Mouse (Mus musculus): Measurements from ENCODE around the gene Fcer1a. TPM values are rescaled to one million over a fixed set of nuclear protein-coding genes. Genes with fewer than 3 reads are reported as not detected.

The Fcer1a gene
- 0.63 TPM for polyA plus RNA-seq (2014; fragmentation: Illumina TruSeq; extraction: RNeasy Lipid Tissue Mini Kit (QIAGEN cat#74804); ENCODE audit: low read depth, low replicate concordance)

DNA sequence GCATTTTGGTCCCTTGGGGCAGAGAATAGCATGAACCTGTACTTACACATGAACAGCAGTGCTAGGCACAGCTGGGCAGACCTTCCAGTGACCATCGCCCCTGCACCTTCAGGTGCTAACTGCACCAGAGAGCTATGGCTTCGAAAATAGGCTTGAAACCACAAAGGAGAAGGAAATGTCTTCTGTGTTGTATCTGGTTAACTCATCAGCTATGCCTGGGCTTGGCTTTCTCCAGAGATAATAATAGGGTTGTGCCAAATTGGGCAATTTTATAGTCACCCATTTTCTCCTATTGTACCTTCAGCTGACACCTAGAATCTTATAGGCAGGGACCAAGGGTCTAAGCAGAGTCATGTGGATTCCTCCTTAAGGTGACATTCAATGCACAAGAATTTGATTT, at the start of gene Fcer1a:
Gene Fcer1a (minus strand): TSS at position 134 of the 400 bp plus-strand sequence.

GRCm38 (mm10) chr1:173265701-173266100, 38.7 kb upstream of the Fcer1a start, which contains the start of gene Olfr418:
TSS of gene Olfr418 (plus strand) at chr1:173266001.

DNA sequence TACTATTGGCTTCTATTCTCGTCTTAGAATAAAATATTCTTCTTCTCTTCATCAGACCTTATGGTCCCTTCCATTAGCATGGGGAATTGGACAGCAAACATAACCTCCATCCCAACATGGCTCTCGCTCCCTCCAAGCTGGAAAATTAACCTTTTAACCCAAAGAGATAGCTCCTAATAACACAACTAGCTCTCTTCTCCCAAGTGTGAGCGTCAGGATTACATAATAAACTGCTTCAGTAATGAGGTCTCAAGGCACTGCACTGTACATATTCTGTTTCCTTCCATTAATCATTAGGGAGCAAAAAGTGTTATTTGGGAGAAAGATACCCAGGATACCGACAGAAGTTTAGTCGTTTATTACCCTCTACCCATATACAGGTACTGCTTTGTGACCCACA, 14.9 kb downstream of the Fcer1a start, which contains the start of gene Olfr1404:
Gene Olfr1404 (plus strand): TSS at position 301 of the 400 bp plus-strand sequence.

GRCm38 (mm10) chr1:173197508-173197907, 29.5 kb downstream of the Fcer1a start, which contains the start of gene Olfr218:
TSS of gene Olfr218 (plus strand) at chr1:173197808.

GRCm38 (mm10) chr1:173190540-173190939, 36.5 kb downstream of the Fcer1a start, which contains the start of gene Olfr1406:
TSS of gene Olfr1406 (minus strand) at chr1:173190640.

Other genes with a start within 250 kb of the Fcer1a start
- not detected for gene Olfr1408, start 89.8 kb downstream of the Fcer1a start, polyA plus RNA-seq (2014; fragmentation: Illumina TruSeq; extraction: RNeasy Lipid Tissue Mini Kit (QIAGEN cat#74804); ENCODE audit: low read depth, low replicate concordance)
- gene Olfr1406, start 36.6 kb downstream of the Fcer1a start, polyA plus RNA-seq (2014; fragmentation: Illumina TruSeq; extraction: RNeasy Lipid Tissue Mini Kit (QIAGEN cat#74804); ENCODE audit: low read depth, low replicate concordance), result not detected
- gene Olfr218, start 29.4 kb downstream of the Fcer1a start, polyA plus RNA-seq (2014; fragmentation: Illumina TruSeq; extraction: RNeasy Lipid Tissue Mini Kit (QIAGEN cat#74804); ENCODE audit: low read depth, low replicate concordance), result not detected
- gene Olfr1404, start 14.8 kb downstream of the Fcer1a start, polyA plus RNA-seq (2014; fragmentation: Illumina TruSeq; extraction: RNeasy Lipid Tissue Mini Kit (QIAGEN cat#74804); ENCODE audit: low read depth, low replicate concordance), result not detected
- not detected for gene Olfr418, start 38.8 kb upstream of the Fcer1a start, polyA plus RNA-seq (2014; fragmentation: Illumina TruSeq; extraction: RNeasy Lipid Tissue Mini Kit (QIAGEN cat#74804); ENCODE audit: low read depth, low replicate concordance)
- 4.4 TPM for gene Mptx2, start 50.6 kb upstream of the Fcer1a start, polyA plus RNA-seq (2014; fragmentation: Illumina TruSeq; extraction: RNeasy Lipid Tissue Mini Kit (QIAGEN cat#74804); ENCODE audit: low read depth, low replicate concordance)
- gene Ackr1, start 106.5 kb upstream of the Fcer1a start, polyA plus RNA-seq (2014; fragmentation: Illumina TruSeq; extraction: RNeasy Lipid Tissue Mini Kit (QIAGEN cat#74804); ENCODE audit: low read depth, low replicate concordance), result 1.9 TPM
- gene Aim2, start 123.7 kb upstream of the Fcer1a start, polyA plus RNA-seq (2014; fragmentation: Illumina TruSeq; extraction: RNeasy Lipid Tissue Mini Kit (QIAGEN cat#74804); ENCODE audit: low read depth, low replicate concordance), result 286 TPM
- 3.7 TPM for gene Cadm3, start 140.5 kb upstream of the Fcer1a start, polyA plus RNA-seq (2014; fragmentation: Illumina TruSeq; extraction: RNeasy Lipid Tissue Mini Kit (QIAGEN cat#74804); ENCODE audit: low read depth, low replicate concordance)